Mouse (Mus musculus): ENCODE results near the gene Plxna1. TPM values are rescaled to one million over a fixed set of nuclear protein-coding genes. Genes with fewer than 3 reads are reported as not detected.

Plxna1 gene
- polyA plus RNA-seq, 1 experiment: 42.8 TPM

GRCm38 (mm10) chr6:89271731-89272475 is 90.5 kb downstream of the Plxna1 start:
- no peak for TF ChIP-seq CTCF (IDR thresholded peaks at IDR 0.05; ENCODE audit: extremely low read depth, insufficient read depth, low read length)
- no peak for TF ChIP-seq POLR2A (IDR thresholded peaks at IDR 0.05; ENCODE audit: extremely low read depth, insufficient read depth, low read length)
- H3K27ac ChIP-seq (ENCODE audit: insufficient read depth, low read length): no peak overlapping the region
- no peaks in the 10 kb centered on the region for H3K4me1 ChIP-seq (ENCODE audit: control insufficient read depth, insufficient read depth, low read length)
- H3K4me3 ChIP-seq (ENCODE audit: insufficient read depth, low read length): no peak overlapping the region

GRCm38 (mm10) chr6:89267181-89267580 is 95.2 kb downstream of the Plxna1 start:
- Histone ChIP-seq H3K4me1 (ENCODE audit: control insufficient read depth, insufficient read depth, low read length) (no peaks in the 10 kb centered on the region), H3K27ac (ENCODE audit: insufficient read depth, low read length) (no peak overlapping the region), H3K4me3 (ENCODE audit: insufficient read depth, low read length) (no peak overlapping the region)
- TF ChIP-seq POLR2A (IDR thresholded peaks at IDR 0.05; ENCODE audit: extremely low read depth, insufficient read depth, low read length): no peak
- TF ChIP-seq CTCF (IDR thresholded peaks at IDR 0.05; ENCODE audit: extremely low read depth, insufficient read depth, low read length): no peak

Other genes starting within 250 kb of the Plxna1 start
- gene Chchd6, start 233.0 kb upstream of the Plxna1 start, polyA plus RNA-seq (2012; rRNA removed): 142 and 167 TPM in 2 replicates